Mouse (Mus musculus) small intestine, adult 2 months (tissue): ENCODE measurements around the gene Sec61a1.

Experiments
- CTCF ChIP-seq: fragments of 200-500 bp; IDR thresholded peaks from 2 replicates; pipeline ENCODE4 v1.5.1; 2012; ENCODE audit warnings: low read depth, mild to moderate bottlenecking, control low read depth, inconsistent platforms, low read length, moderate library complexity, mixed read lengths; ENCODE audit not compliant: insufficient replicate concordance, insufficient read length; ENCODE audit errors: extremely low read depth
- POLR2A ChIP-seq: fragments of 200-500 bp; IDR thresholded peaks from 2 replicates; pipeline ENCODE4 v1.6.1; 2012; ENCODE audit warnings: low read depth, mild to moderate bottlenecking, control low read depth, inconsistent platforms, low read length, moderate library complexity

- no peak for TF ChIP-seq CTCF
- TF ChIP-seq POLR2A = no peak
Observed at GRCm38 (mm10) chr6:88493712-88494111, 25.0 kb downstream of the Sec61a1 start.
